Mouse (Mus musculus): Measurements from ENCODE around the gene Ado. TPM values are rescaled to one million over a fixed set of nuclear protein-coding genes. Genes with fewer than 3 reads are reported as not detected.

The Ado gene
- polyA plus RNA-seq, 1 experiment from 2014 or later, result 99.1 TPM

GRCm38 (mm10) chr10:67518733-67519132 lies 30.0 kb downstream of the Ado start:
- H3K4me3 ChIP-seq (replicated peaks; ENCODE audit: low read length), result no peak overlapping the region
- H3K36me3 ChIP-seq (replicated peaks; ENCODE audit: control insufficient read depth, insufficient read depth), result no peaks in the 10 kb centered on the region
- no peak overlapping the region for H3K27ac ChIP-seq
- H3K9me3 ChIP-seq (ENCODE audit: control insufficient read depth, low read length), result no peaks in the 10 kb centered on the region
- WGBS, result 88% methylated on average over 3 of the region's 3 CpGs
- no peaks in the 10 kb centered on the region for H3K4me1 ChIP-seq (replicated peaks; ENCODE audit: control insufficient read depth, insufficient read depth, low read length)
- H3K9ac ChIP-seq, result no peak overlapping the region
- H3K4me2 ChIP-seq (replicated peaks), result no peak overlapping the region
- DNase-seq (ENCODE audit: low spot score), result no peak
- no peaks in the 10 kb centered on the region for H3K27me3 ChIP-seq (ENCODE audit: control insufficient read depth, insufficient read depth, low read length)
- ATAC-seq (ENCODE audit: low FRiP score), result no peak

- no peak for DNase-seq (ENCODE audit: low spot score)
- 56% methylated on average over 7 of the region's 7 CpGs for WGBS
- Histone ChIP-seq H3K9ac (no peak overlapping the region), H3K4me3 (replicated peaks; ENCODE audit: low read length) (no peak overlapping the region), H3K27ac (no peak overlapping the region), H3K4me1 (replicated peaks; ENCODE audit: control insufficient read depth, insufficient read depth, low read length) (no peaks in the 10 kb centered on the region), H3K4me2 (replicated peaks) (no peak overlapping the region), H3K9me3 (ENCODE audit: control insufficient read depth, low read length) (no peaks in the 10 kb centered on the region), H3K36me3 (replicated peaks; ENCODE audit: control insufficient read depth, insufficient read depth) (no peaks in the 10 kb centered on the region), H3K27me3 (ENCODE audit: control insufficient read depth, insufficient read depth, low read length) (no peaks in the 10 kb centered on the region)
- no peak for ATAC-seq (ENCODE audit: low FRiP score)
These were observed 35.9 kb downstream of the Ado start for GRCm38 (mm10) chr10:67512871-67513270.

- Histone ChIP-seq H3K9me3 (ENCODE audit: control insufficient read depth, low read length) (no peaks in the 10 kb centered on the region), H3K4me2 (replicated peaks) (no peak overlapping the region), H3K4me1 (replicated peaks; ENCODE audit: control insufficient read depth, insufficient read depth, low read length) (no peaks in the 10 kb centered on the region), H3K36me3 (replicated peaks; ENCODE audit: control insufficient read depth, insufficient read depth) (no peaks in the 10 kb centered on the region), H3K9ac (no peak overlapping the region), H3K27me3 (ENCODE audit: control insufficient read depth, insufficient read depth, low read length) (no peaks in the 10 kb centered on the region), H3K27ac (no peak overlapping the region), H3K4me3 (replicated peaks; ENCODE audit: low read length) (no peak overlapping the region)
- WGBS, result 69% methylated on average over 8 of the region's 8 CpGs
- ATAC-seq (ENCODE audit: low FRiP score) (no peak), DNase-seq (ENCODE audit: low spot score) (no peak)
These were observed 36.5 kb downstream of the Ado start for GRCm38 (mm10) chr10:67512211-67512610.

GRCm38 (mm10) chr10:67505248-67505647 lies 43.5 kb downstream of the Ado start:
- Histone ChIP-seq H3K4me1 (replicated peaks; ENCODE audit: control insufficient read depth, insufficient read depth, low read length) (no peaks in the 10 kb centered on the region), H3K27me3 (ENCODE audit: control insufficient read depth, insufficient read depth, low read length) (no peaks in the 10 kb centered on the region), H3K27ac (no peak overlapping the region), H3K4me3 (replicated peaks; ENCODE audit: low read length) (no peak overlapping the region), H3K9me3 (ENCODE audit: control insufficient read depth, low read length) (no peaks in the 10 kb centered on the region), H3K36me3 (replicated peaks; ENCODE audit: control insufficient read depth, insufficient read depth) (no peaks in the 10 kb centered on the region), H3K4me2 (replicated peaks) (no peak overlapping the region), H3K9ac (no peak overlapping the region)
- DNase-seq (ENCODE audit: low spot score) (no peak), ATAC-seq (ENCODE audit: low FRiP score) (no peak)
- WGBS, result 75% methylated on average over 3 of the region's 3 CpGs

- H3K27ac ChIP-seq, result no peak overlapping the region
- DNase-seq (ENCODE audit: low spot score) (no peak), ATAC-seq (ENCODE audit: low FRiP score) (no peak)
- H3K27me3 ChIP-seq (ENCODE audit: control insufficient read depth, insufficient read depth, low read length), result no peaks in the 10 kb centered on the region
- no peaks in the 10 kb centered on the region for H3K4me1 ChIP-seq (replicated peaks; ENCODE audit: control insufficient read depth, insufficient read depth, low read length)
- no peak overlapping the region for H3K9ac ChIP-seq
- no peak overlapping the region for H3K4me2 ChIP-seq (replicated peaks)
- H3K4me3 ChIP-seq (replicated peaks; ENCODE audit: low read length), result no peak overlapping the region
- H3K9me3 ChIP-seq (ENCODE audit: control insufficient read depth, low read length), result no peaks in the 10 kb centered on the region
- WGBS, result 79% methylated on average over 5 of the region's 5 CpGs
- no peaks in the 10 kb centered on the region for H3K36me3 ChIP-seq (replicated peaks; ENCODE audit: control insufficient read depth, insufficient read depth)
These were observed 44.7 kb downstream of the Ado start for GRCm38 (mm10) chr10:67504046-67504445.

GRCm38 (mm10) chr10:67503320-67503995 lies 45.3 kb downstream of the Ado start:
- H3K4me2 ChIP-seq (replicated peaks), result no peak overlapping the region
- no peak overlapping the region for H3K27ac ChIP-seq
- no peaks in the 10 kb centered on the region for H3K9me3 ChIP-seq (ENCODE audit: control insufficient read depth, low read length)
- no peaks in the 10 kb centered on the region for H3K4me1 ChIP-seq (replicated peaks; ENCODE audit: control insufficient read depth, insufficient read depth, low read length)
- H3K4me3 ChIP-seq (replicated peaks; ENCODE audit: low read length), result no peak overlapping the region
- H3K36me3 ChIP-seq (replicated peaks; ENCODE audit: control insufficient read depth, insufficient read depth), result no peaks in the 10 kb centered on the region
- WGBS, result 76% methylated on average over 15 of the region's 15 CpGs
- DNase-seq (ENCODE audit: low spot score) (no peak), ATAC-seq (ENCODE audit: low FRiP score) (no peak)
- H3K9ac ChIP-seq, result no peak overlapping the region
- no peaks in the 10 kb centered on the region for H3K27me3 ChIP-seq (ENCODE audit: control insufficient read depth, insufficient read depth, low read length)

GRCm38 (mm10) chr10:67497951-67498350 lies 50.8 kb downstream of the Ado start:
- H3K9ac ChIP-seq, result no peak overlapping the region
- no peak overlapping the region for H3K4me2 ChIP-seq (replicated peaks)
- H3K4me1 ChIP-seq (replicated peaks; ENCODE audit: control insufficient read depth, insufficient read depth, low read length), result no peaks in the 10 kb centered on the region
- H3K9me3 ChIP-seq (ENCODE audit: control insufficient read depth, low read length), result no peaks in the 10 kb centered on the region
- no peak overlapping the region for H3K27ac ChIP-seq
- no peaks in the 10 kb centered on the region for H3K36me3 ChIP-seq (replicated peaks; ENCODE audit: control insufficient read depth, insufficient read depth)
- no peak overlapping the region for H3K4me3 ChIP-seq (replicated peaks; ENCODE audit: low read length)
- ATAC-seq (ENCODE audit: low FRiP score), result no peak
- no peaks in the 10 kb centered on the region for H3K27me3 ChIP-seq (ENCODE audit: control insufficient read depth, insufficient read depth, low read length)
- 94% methylated on average over 9 of the region's 9 CpGs for WGBS
- no peak for DNase-seq (ENCODE audit: low spot score)

- no peak for DNase-seq (ENCODE audit: low spot score)
- no peaks in the 10 kb centered on the region for H3K4me1 ChIP-seq (replicated peaks; ENCODE audit: control insufficient read depth, insufficient read depth, low read length)
- 93% methylated on average over 15 of the region's 15 CpGs for WGBS
These were observed 51.4 kb downstream of the Ado start for GRCm38 (mm10) chr10:67497144-67497892.

More at GRCm38 (mm10) chr10:67497144-67497892, 51.4 kb downstream of the Ado start:
- no peaks in the 10 kb centered on the region for H3K27me3 ChIP-seq (ENCODE audit: control insufficient read depth, insufficient read depth, low read length)
- H3K9me3 ChIP-seq (ENCODE audit: control insufficient read depth, low read length), result no peaks in the 10 kb centered on the region
- H3K36me3 ChIP-seq (replicated peaks; ENCODE audit: control insufficient read depth, insufficient read depth), result no peaks in the 10 kb centered on the region
- no peak overlapping the region for H3K4me2 ChIP-seq (replicated peaks)
- no peak overlapping the region for H3K9ac ChIP-seq
- H3K4me3 ChIP-seq (replicated peaks; ENCODE audit: low read length), result no peak overlapping the region
- no peak overlapping the region for H3K27ac ChIP-seq
- ATAC-seq (ENCODE audit: low FRiP score), result no peak

All from hindbrain, embryonic 14.5 days (tissue).